Mouse (Mus musculus): Measurements from ENCODE around the gene Psmc1. TPM values are rescaled to one million over a fixed set of nuclear protein-coding genes. Genes with fewer than 3 reads are reported as not detected.

Psmc1 gene
- polyA plus RNA-seq, 1 experiment from 2014 or later: 308 TPM

DNA sequence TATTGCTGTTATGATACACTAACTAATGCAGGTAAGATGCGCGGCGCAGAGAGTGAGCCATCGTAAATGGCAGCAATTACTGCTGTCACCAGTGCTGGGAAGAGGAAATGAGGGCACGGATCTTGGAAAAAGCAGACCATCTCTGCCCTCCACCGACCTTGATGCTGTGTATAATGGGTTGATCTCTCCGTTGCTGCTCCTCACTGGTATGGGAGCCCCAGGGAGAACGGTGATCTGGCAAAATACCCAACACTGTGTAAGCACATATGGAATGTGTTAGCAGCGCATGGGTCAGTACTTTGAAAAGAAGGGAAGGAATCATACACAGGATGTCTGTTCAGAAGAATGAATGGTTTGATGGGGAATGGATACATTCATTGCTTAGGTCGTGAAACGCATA is 16.9 kb upstream of the Psmc1 start:
- Histone ChIP-seq H3K27ac (no peak overlapping the region), H3K4me2 (replicated peaks) (no peak overlapping the region), H3K27me3 (no peaks in the 10 kb centered on the region), H3K4me1 (no peaks in the 10 kb centered on the region), H3K4me3 (no peak overlapping the region), H3K9me3 (replicated peaks) (no peaks in the 10 kb centered on the region), H3K9ac (no peak overlapping the region), H3K36me3 (no peaks in the 10 kb centered on the region)
- WGBS: 76% methylated on average over 11 of the region's 11 CpGs
- no peak for ATAC-seq (ENCODE audit: low FRiP score)

DNA sequence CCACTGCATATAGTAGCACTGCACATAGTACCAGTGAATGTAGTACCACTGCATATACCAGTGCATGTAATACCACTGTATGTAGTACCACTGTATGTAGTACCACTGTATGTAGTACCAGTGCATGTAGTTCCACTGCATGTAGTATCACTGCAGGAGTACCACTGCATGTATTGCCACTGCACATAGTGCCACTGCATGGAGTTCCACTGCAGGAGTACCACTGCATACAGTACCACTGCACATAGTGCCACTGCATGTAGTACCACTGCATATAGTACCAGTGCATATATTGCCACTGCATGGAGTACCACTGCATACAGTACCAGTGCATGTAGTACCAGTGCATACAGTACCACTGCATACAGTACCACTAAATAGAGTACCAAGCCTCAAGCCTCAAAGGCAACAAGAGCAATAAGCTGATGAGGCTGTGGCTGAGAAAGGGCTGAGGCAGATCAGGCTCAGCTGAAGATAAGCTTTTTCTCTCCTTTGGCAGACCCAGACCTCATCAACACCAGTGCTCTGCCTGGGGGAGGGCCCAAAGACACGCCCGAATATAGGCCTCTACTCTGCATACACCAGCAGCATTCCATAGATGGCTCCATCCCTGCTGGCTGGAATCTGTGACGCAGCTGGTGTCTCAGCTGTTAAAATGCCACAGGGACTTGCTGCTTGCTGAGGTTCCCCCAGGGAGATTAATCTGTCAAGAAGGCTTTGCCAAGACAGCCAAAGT is 9.8 kb upstream of the Psmc1 start:
- ATAC-seq (ENCODE audit: low FRiP score): peak; percentile 60; the same call in 1 of the 2 replicates

DNA sequence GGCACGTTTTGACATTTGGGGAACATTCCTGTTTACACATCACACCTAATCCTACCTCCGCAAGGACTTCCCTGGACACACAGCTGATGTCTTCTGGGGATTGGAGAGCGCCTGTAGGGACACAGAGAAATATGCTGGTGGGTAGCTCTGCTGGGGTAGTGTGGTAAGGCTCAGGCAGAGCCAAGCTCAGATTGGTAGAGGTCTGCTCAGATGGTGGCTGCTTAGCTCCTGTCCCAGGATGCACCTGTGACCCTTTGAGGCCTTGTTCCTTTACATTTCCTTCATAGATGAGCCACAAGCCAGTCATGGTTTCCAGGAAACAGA is 9.3 kb upstream of the Psmc1 start:
- Histone ChIP-seq H3K4me2 (replicated peaks) (no peak overlapping the region), H3K36me3 (no peaks in the 10 kb centered on the region), H3K27ac (no peak overlapping the region), H3K4me3 (no peak overlapping the region), H3K27me3 (no peaks in the 10 kb centered on the region), H3K9me3 (replicated peaks) (no peaks in the 10 kb centered on the region), H3K4me1 (no peaks in the 10 kb centered on the region), H3K9ac (no peak overlapping the region)
- 51% methylated on average over 3 of the region's 3 CpGs for WGBS
- no peak for ATAC-seq (ENCODE audit: low FRiP score)

More for the DNA sequence above, 9.8 kb upstream of the Psmc1 start:
- H3K4me1 ChIP-seq: no peaks in the 10 kb centered on the region
- no peak overlapping the region for H3K4me2 ChIP-seq (replicated peaks)
- whole genome bisulfite sequencing: 47% methylated on average over 3 of the region's 3 CpGs
- no peaks in the 10 kb centered on the region for H3K27me3 ChIP-seq
- no peak overlapping the region for H3K9ac ChIP-seq
- H3K36me3 ChIP-seq: no peaks in the 10 kb centered on the region
- H3K4me3 ChIP-seq: no peak overlapping the region
- no peak overlapping the region for H3K27ac ChIP-seq
- no peaks in the 10 kb centered on the region for H3K9me3 ChIP-seq (replicated peaks)

DNA sequence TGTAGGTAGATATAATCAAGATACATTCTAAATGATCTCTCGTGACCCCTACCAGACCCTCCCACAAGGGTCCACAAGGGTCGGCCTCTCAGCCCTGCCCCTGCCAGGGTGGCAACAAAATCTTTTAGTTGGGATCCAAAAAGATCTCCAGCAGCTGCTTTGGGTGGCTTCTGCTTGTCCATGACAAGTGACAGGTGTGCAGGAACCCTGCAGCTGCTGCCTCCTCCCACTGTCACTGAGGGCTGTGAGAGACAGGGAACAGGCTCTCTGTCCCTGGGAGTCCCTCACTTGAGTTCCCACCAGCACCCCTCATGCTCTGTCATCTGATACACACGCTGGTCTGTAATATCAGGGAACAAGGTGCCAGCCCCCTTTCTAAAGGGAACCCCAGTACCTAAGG is 8.3 kb upstream of the Psmc1 start:
- H3K9ac ChIP-seq: no peak overlapping the region
- H3K4me2 ChIP-seq (replicated peaks): no peak overlapping the region
- no peaks in the 10 kb centered on the region for H3K36me3 ChIP-seq
- H3K4me1 ChIP-seq: no peaks in the 10 kb centered on the region
- no peaks in the 10 kb centered on the region for H3K27me3 ChIP-seq
- H3K27ac ChIP-seq: no peak overlapping the region
- H3K4me3 ChIP-seq: no peak overlapping the region
- ATAC-seq (ENCODE audit: low FRiP score): no peak
- WGBS: 76% methylated on average over 3 of the region's 3 CpGs
- no peaks in the 10 kb centered on the region for H3K9me3 ChIP-seq (replicated peaks)

- Histone ChIP-seq H3K36me3 (no peaks in the 10 kb centered on the region), H3K9ac (no peak overlapping the region), H3K4me2 (replicated peaks) (no peak overlapping the region), H3K27ac (no peak overlapping the region), H3K27me3 (no peaks in the 10 kb centered on the region), H3K4me3 (no peak overlapping the region), H3K4me1 (no peaks in the 10 kb centered on the region), H3K9me3 (replicated peaks) (no peaks in the 10 kb centered on the region)
- ATAC-seq (ENCODE audit: low FRiP score): no peak
- 90% methylated on average over 5 of the region's 5 CpGs for WGBS
Observed at GRCm38 (mm10) chr12:100104530-100104929, 5.4 kb upstream of the Psmc1 start.

- no peak overlapping the region for H3K4me3 ChIP-seq
- H3K4me2 ChIP-seq (replicated peaks): no peak overlapping the region; the same call in 1 of the 2 replicates
- no peaks in the 10 kb centered on the region for H3K36me3 ChIP-seq
- H3K9ac ChIP-seq: no peak overlapping the region
- no peaks in the 10 kb centered on the region for H3K9me3 ChIP-seq (replicated peaks)
- WGBS: 13% methylated on average over 20 of the region's 20 CpGs
- peaks cover 7% of the 10 kb centered on the region for H3K4me1 ChIP-seq
- no peaks in the 10 kb centered on the region for H3K27me3 ChIP-seq
- ATAC-seq (ENCODE audit: low FRiP score): no peak
- no peak overlapping the region for H3K27ac ChIP-seq
Observed at GRCm38 (mm10) chr12:100106275-100106895, 3.6 kb upstream of the Psmc1 start.

GRCm38 (mm10) chr12:100107436-100107835 is 2.5 kb upstream of the Psmc1 start:
- H3K4me3 ChIP-seq: no peak overlapping the region
- H3K4me2 ChIP-seq (replicated peaks): no peak overlapping the region
- 0 out of 2 replicates have a peak, but pooled peaks cover 5% of the 10 kb centered on the region for H3K36me3 ChIP-seq
- H3K4me1 ChIP-seq: peaks cover 11% of the 10 kb centered on the region
- no peak overlapping the region for H3K27ac ChIP-seq
- no peaks in the 10 kb centered on the region for H3K27me3 ChIP-seq
- 47% methylated on average over 4 of the region's 4 CpGs for WGBS
- ATAC-seq (ENCODE audit: low FRiP score): no peak
- H3K9me3 ChIP-seq (replicated peaks): no peaks in the 10 kb centered on the region
- H3K9ac ChIP-seq: no peak overlapping the region

GRCm38 (mm10) chr12:100115982-100116381 is 6.0 kb downstream of the Psmc1 start:
- Histone ChIP-seq H3K4me2 (replicated peaks) (no peak overlapping the region), H3K4me1 (peaks cover 8% of the 10 kb centered on the region), H3K27me3 (no peaks in the 10 kb centered on the region), H3K9ac (no peak overlapping the region), H3K27ac (no peak overlapping the region), H3K36me3 (peaks cover 79% of the 10 kb centered on the region), H3K4me3 (no peak overlapping the region), H3K9me3 (replicated peaks) (no peaks in the 10 kb centered on the region)
- ATAC-seq (ENCODE audit: low FRiP score): no peak
- WGBS: 93% methylated on average over 5 of the region's 5 CpGs

DNA sequence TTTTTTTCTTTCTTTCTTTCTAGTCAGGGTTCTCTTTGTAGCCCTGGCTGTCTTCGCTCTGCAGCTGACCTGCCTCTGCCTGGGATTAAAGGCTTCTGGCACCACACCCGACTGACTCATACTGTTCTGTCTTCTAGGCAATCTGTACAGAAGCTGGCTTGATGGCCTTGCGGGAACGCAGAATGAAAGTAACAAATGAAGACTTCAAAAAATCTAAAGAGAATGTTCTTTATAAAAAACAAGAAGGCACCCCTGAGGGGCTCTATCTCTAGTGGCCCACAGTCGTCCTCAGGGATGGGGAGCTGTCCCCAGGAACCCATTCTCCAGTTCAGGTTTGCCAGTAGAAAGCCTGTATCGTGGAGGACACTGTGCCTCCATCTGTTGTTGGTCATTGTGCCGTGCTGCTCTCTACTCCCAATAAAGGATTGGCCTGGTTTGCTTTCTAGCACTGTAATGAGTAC is 13.0 kb downstream of the Psmc1 start:
- Histone ChIP-seq H3K4me3 (no peak overlapping the region), H3K4me1 (no peaks in the 10 kb centered on the region), H3K4me2 (replicated peaks) (no peak overlapping the region), H3K9me3 (replicated peaks) (no peaks in the 10 kb centered on the region), H3K36me3 (peaks cover 87% of the 10 kb centered on the region), H3K9ac (no peak overlapping the region), H3K27me3 (no peaks in the 10 kb centered on the region), H3K27ac (no peak overlapping the region)
- WGBS: 88% methylated on average over 7 of the region's 7 CpGs
- ATAC-seq (ENCODE audit: low FRiP score): no peak

- 89% methylated on average over 9 of the region's 9 CpGs for WGBS
- Histone ChIP-seq H3K4me3 (no peak overlapping the region), H3K36me3 (peaks cover 87% of the 10 kb centered on the region), H3K9me3 (replicated peaks) (no peaks in the 10 kb centered on the region), H3K4me1 (no peaks in the 10 kb centered on the region), H3K27me3 (no peaks in the 10 kb centered on the region), H3K27ac (no peak overlapping the region), H3K9ac (no peak overlapping the region), H3K4me2 (replicated peaks) (no peak overlapping the region)
- no peak for ATAC-seq (ENCODE audit: low FRiP score)
Observed at GRCm38 (mm10) chr12:100123476-100123875, 13.5 kb downstream of the Psmc1 start.

- WGBS: 82% methylated on average over 16 of the region's 16 CpGs
- H3K27me3 ChIP-seq: no peaks in the 10 kb centered on the region
- no peak overlapping the region for H3K27ac ChIP-seq
- no peaks in the 10 kb centered on the region for H3K9me3 ChIP-seq (replicated peaks)
- H3K4me2 ChIP-seq (replicated peaks): no peak overlapping the region
- H3K4me1 ChIP-seq: no peaks in the 10 kb centered on the region
- 0 out of 2 replicates have a peak, but pooled peaks have one; percentile 21 for ATAC-seq (ENCODE audit: low FRiP score)
- no peak overlapping the region for H3K9ac ChIP-seq
- H3K36me3 ChIP-seq: peaks cover 86% of the 10 kb centered on the region
- no peak overlapping the region for H3K4me3 ChIP-seq
Observed at GRCm38 (mm10) chr12:100124913-100125798, 15.2 kb downstream of the Psmc1 start.
